Mouse (Mus musculus): ENCODE measurements around the gene Limch1. TPM values are rescaled to one million over a fixed set of nuclear protein-coding genes. Genes with fewer than 3 reads are reported as not detected.

The Limch1 gene
- 100 to 1,000 TPM in 1 of 2 experiments, 10 to 100 TPM in 1; 99.5 to 124 TPM for total RNA-seq (2021)

DNA sequence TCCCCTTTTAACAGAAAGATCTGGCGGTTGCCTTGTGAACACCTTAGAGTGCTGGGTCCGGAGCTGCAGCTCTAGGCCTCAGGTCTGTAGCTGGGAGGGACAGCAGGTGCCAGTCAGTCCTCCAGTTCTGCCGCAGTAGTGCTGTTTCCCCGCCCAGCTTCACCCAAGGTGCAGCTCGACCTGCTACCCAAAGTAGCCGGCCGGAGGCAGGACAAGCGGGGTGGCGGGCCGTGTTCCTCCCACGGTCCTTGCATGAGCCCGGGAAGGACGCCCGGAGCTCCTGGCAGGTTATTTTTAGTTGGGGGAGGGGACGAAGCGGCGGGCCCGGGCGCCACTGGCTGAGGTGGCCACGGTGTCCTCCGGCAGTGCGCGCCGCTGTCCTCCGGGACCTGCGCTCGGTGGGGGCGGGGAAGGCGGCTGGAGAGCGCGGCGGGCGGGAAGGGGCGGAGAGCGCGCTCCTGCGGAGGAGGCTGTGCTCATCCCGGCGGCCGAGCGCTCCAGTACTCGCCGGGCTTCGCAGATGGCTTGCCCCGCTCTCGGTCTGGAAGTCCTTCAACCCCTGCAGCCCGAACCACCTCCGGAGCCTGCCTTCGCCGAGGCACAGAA lies at the start of gene Limch1:
Gene Limch1, plus strand, starts transcription at position 438 of the 606 bp plus-strand sequence.
- DNase-seq (ENCODE audit: low spot score in 2 of 2), result peak; percentile 57 to 68
- intact Hi-C loops (cut with DNase I), result loop anchor here (5.0 kb wide), 1 partner anchor 152 kb away; no protein-coding TSS in a partner anchor

DNA sequence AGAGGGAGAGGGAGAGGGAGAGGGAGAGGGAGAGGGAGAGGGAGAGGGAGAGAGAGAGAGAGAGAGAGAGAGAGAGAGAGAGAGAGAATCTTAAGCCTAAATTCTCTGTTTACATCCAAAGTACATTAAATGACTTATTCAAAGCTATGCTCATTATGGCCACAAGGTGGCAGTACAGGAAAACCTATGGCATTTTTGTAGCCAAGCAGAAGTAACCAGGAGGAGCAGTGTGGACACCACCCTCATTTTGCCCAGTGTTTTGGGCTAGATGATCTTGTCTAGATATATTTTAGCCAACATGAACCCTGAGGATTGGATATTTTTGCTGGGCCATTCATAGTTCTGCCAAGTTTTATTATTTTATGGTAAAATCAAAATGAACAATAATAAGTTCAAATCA lies 48.5 kb upstream of the Limch1 start:
- DNase-seq (ENCODE audit: low spot score in 2 of 2), result peak; percentile 67 to 81
- intact Hi-C loops (cut with DNase I), result loop anchor here (2.0 to 10.0 kb wide), 3 partner anchors 300 to 838 kb away; no protein-coding TSS in a partner anchor

DNA sequence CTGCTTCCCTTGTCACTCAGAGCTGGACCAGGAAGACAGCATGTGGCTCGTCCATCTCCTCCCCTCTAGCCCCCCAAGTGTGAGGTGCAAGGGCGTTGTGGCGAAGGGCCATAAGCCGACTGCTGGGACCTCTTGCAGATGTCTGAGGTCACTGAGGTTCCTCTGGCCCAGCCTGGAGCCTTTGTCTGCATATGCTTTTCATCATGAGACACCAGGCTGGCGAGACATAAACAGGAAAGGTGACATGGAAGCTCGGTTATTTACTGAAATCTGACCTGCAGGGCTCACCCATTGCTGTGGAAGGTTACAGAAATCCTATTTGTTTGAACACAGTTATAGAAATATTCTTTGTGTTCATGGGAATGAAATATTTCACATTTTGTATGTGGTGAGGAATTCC lies 45.7 kb upstream of the Limch1 start:
- DNase-seq (ENCODE audit: low spot score in 2 of 2), result no peak
- intact Hi-C loops (cut with DNase I), result loop anchor here (2.0 to 10.0 kb wide), 3 partner anchors 297 to 835 kb away; no protein-coding TSS in a partner anchor

GRCm38 (mm10) chr5:66701951-66702350 lies 43.7 kb upstream of the Limch1 start:
- intact Hi-C loops (cut with DNase I), result no loop called here

DNA sequence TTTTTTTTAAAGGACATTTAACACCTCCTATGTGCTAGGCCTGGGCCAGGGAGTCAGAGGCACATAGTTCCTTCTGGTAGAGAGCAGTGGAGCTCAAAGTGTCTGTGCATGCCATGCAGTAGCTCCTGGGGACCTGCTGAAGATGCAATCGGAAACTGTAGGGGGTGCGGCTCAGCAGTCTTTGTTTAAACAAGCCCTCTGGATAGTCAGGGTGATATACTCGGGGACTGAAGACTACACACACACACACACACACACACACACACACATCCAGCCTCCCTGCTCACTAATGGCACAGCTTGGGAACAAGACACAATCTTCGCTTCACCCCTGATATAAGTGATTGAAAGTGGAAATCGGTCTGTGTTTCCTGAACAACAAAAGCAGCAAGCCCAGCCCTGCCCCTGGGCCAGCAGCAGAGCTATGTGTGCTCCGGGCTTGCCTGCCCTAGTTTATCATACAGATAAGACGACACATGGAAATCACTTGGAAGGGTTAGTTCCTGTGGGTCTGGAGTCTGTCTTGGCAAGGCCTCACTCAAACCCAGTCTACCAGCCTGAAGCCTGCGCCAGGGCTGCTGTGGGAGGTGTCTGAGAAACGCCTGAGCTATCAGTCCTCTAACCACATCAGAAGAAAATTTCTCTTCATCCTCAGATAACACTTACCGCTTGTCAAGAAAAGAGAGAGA lies 42.2 kb upstream of the Limch1 start:
- no peak for DNase-seq (ENCODE audit: low spot score in 2 of 2)
- intact Hi-C loops (cut with DNase I), result no loop called here

More at GRCm38 (mm10) chr5:66701951-66702350, 43.7 kb upstream of the Limch1 start:
- no peak for DNase-seq (ENCODE audit: low spot score in 2 of 2)

DNA sequence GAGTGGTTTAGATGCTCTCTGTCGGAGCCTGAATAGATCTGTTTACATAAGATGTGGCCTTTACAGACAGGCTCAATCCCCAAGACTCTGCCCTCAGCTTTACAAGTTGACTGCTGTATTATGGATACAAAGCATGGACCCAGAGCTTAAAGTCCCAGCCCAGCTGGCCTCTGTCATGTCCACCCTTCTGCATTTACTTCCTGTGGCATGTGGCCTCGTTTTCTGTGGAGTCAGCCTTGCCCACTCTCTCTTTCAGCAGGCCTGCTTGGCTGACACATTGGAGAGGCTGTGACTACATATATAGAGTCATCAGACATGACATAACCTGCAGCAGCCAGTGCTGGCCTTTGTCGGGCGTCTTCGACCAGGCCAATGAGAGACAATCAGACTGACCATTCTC lies 37.8 kb upstream of the Limch1 start:
- DNase-seq (ENCODE audit: low spot score in 2 of 2), result no peak
- intact Hi-C loops (cut with DNase I), result no loop called here

GRCm38 (mm10) chr5:66710445-66711019 lies 35.1 kb upstream of the Limch1 start:
- intact Hi-C loops (cut with DNase I), result loop anchor here (2.0 kb wide), 1 partner anchor 278 kb away; no protein-coding TSS in a partner anchor
- peak in 1 of 2 experiments; percentile 56 for DNase-seq (ENCODE audit: low spot score in 2 of 2)

GRCm38 (mm10) chr5:66712801-66713200 lies 32.8 kb upstream of the Limch1 start:
- intact Hi-C loops (cut with DNase I), result no loop called here

GRCm38 (mm10) chr5:66715498-66715931 lies 30.1 kb upstream of the Limch1 start:
- intact Hi-C loops (cut with DNase I), result no loop called here
- DNase-seq (ENCODE audit: low spot score in 2 of 2), result no peak

More at GRCm38 (mm10) chr5:66712801-66713200, 32.8 kb upstream of the Limch1 start:
- no peak for DNase-seq (ENCODE audit: low spot score in 2 of 2)

DNA sequence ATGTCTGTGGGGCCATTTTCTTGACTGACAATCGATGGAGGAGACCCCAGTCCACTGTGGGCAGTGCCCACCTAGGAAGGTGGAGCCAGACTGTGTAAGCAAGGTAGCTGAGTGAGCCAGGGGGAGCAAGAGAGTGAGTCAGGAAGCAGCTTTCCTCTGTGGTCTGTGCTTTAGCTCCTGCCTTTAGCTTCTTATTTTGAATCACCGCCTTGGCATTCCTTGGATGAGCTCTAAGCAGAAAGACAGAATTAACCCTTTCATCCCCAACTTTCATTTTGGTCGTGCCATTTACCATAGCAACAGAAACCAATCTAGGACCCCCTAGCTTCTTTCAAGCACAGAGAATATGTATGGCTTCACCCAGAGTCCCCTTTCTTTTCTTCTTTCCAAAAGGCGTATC lies 27.7 kb upstream of the Limch1 start:
- DNase-seq (ENCODE audit: low spot score in 2 of 2), result no peak
- intact Hi-C loops (cut with DNase I), result no loop called here

- intact Hi-C loops (cut with DNase I), result no loop called here
- no peak for DNase-seq (ENCODE audit: low spot score in 2 of 2)
Observed at GRCm38 (mm10) chr5:66718413-66718812, 27.2 kb upstream of the Limch1 start.

DNA sequence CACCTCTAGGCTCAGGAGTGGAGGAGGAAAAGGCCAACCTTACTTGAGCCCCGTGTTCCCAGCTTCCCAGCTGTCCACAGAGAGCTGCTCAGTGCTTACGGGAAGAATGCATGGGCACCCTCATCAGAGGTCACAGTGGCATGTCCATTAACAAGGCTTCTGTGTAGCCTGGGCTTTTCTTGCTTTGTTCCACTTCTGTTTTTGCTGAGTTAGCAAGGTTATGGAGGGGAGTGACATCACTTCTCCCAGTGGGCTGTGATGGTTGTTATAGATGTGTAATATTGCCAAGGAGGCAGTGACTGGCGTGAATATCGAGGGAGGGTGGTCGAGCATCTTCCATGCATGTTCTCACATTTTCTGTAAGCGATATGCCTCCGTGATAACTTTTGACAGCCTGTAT lies 26.7 kb upstream of the Limch1 start:
- intact Hi-C loops (cut with DNase I), result no loop called here
- no peak for DNase-seq (ENCODE audit: low spot score in 2 of 2)

GRCm38 (mm10) chr5:66720921-66721320 lies 24.7 kb upstream of the Limch1 start:
- intact Hi-C loops (cut with DNase I), result no loop called here
- DNase-seq (ENCODE audit: low spot score in 2 of 2), result no peak

DNA sequence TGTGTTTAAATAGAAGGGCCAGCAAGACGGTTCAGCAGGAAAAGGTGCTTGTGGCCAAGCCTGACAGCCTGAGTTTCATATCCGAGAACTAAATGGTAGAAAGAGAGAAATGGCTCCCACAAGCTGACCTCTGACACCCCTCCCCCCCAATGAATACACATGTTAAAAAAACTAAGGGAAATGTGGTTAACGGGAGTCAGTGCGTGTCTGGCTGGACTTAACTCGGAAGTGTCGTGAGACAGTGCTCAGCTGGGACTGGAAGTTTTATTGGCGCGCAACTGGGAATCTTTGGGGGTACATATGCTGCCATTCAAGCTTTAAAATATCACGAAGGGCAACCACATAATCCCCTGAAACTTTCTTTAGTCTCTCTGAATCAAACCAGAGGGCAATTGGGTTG lies 23.0 kb upstream of the Limch1 start:
- intact Hi-C loops (cut with DNase I), result no loop called here
- DNase-seq (ENCODE audit: low spot score in 2 of 2), result no peak

GRCm38 (mm10) chr5:66723037-66723436 lies 22.6 kb upstream of the Limch1 start:
- intact Hi-C loops (cut with DNase I), result no loop called here
- DNase-seq (ENCODE audit: low spot score in 2 of 2), result no peak

- no peak for DNase-seq (ENCODE audit: low spot score in 2 of 2)
- intact Hi-C loops (cut with DNase I), result no loop called here
Observed at GRCm38 (mm10) chr5:66723626-66724025, 22.0 kb upstream of the Limch1 start.

GRCm38 (mm10) chr5:66729306-66729705 lies 16.3 kb upstream of the Limch1 start:
- intact Hi-C loops (cut with DNase I), result no loop called here
- DNase-seq (ENCODE audit: low spot score in 2 of 2), result peak in 1 of 2 experiments; percentile 31

DNA sequence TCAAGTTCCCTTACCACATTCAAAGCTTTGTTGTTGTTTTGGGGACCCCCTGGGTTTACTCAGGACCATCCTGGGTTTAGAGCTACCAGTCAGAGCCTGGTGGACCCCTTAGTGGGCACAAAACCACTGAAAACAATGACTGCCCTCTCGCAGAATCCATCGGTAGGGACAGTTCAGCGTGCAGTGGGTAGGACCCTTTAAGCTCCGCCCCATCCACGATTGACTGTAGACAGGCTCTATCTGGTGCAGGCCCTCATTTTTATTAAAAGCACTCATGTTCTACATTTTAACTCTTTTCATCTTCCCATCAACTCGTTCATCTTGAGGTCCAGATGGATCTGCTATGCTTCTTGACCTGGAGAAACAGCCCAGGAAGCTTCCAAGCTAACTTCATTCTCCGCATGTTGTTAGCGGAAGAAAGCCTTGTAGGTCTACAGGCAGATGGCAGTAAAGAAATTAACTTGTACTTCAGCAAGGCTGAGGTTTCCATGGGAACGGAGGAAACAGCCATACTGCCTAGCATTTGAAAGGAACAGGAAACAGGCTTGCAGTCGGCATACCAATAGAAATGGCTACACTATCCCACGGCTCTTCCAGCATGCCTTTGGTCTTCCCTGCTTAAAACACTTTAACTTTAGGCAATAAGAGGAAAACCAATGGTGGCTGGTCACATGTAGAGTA lies 14.9 kb upstream of the Limch1 start:
- intact Hi-C loops (cut with DNase I), result loop anchor here (5.0 kb wide), 1 partner anchor 137 kb away; no protein-coding TSS in a partner anchor
- peak; percentile 72 to 89 for DNase-seq (ENCODE audit: low spot score in 2 of 2)

DNA sequence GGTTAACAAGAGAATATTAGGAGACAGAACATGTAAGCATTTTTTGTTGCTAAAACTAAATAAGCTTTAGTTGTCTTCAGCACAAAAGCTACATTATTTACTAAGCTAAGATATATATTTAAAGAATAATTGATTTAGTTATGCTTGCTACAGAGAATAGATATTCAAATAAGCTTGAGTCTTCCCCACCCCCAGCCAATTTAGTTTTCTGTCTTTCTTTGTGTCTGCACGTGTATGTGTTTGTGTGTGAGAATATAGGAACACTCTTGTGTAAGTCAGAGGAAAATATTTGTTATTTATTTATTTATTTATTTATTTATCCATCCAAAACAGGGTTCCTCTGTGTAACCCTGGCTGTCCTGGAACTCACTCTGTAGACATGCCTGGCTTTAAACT lies 14.3 kb upstream of the Limch1 start:
- intact Hi-C loops (cut with DNase I), result loop anchor here (5.0 kb wide), 1 partner anchor 136 kb away; no protein-coding TSS in a partner anchor
- no peak for DNase-seq (ENCODE audit: low spot score in 2 of 2)

- no peak for DNase-seq (ENCODE audit: low spot score in 2 of 2)
- intact Hi-C loops (cut with DNase I), result loop anchor here (5.0 kb wide), 1 partner anchor 134 kb away; no protein-coding TSS in a partner anchor
Observed at GRCm38 (mm10) chr5:66733556-66733955, 12.1 kb upstream of the Limch1 start.
